Mouse (Mus musculus): ENCODE measurements around the gene Gulp1. TPM values are rescaled to one million over a fixed set of nuclear protein-coding genes. Genes with fewer than 3 reads are reported as not detected.

Gene Gulp1
- polyA plus RNA-seq, 1 experiment = 0.97 TPM

DNA sequence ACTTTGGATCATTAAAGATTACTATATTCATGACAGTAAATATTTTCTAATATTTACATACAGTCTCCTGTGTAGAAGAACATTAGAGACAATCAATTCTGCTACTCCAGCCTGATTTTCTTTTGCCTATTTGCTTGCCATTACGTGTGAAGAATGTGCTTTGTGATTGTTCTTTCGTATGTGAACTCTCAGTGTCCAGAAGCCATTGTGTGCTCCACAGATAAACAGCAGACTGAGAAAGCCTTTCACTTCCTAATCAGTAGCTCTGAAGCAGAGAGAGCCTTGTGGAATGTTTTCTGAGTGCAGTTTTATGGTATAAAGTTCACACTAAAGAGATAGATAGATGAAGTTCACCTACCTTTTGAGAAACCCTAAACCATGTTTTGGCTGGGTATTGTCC, 131.2 kb downstream of the Gulp1 start:
- H3K27me3 ChIP-seq (ENCODE audit: control insufficient read depth, insufficient read depth, low read length) = no peaks in the 10 kb centered on the region
- TF ChIP-seq POLR2A (IDR thresholded peaks at IDR 0.05; ENCODE audit: control insufficient read depth, extremely low read depth, insufficient read depth, low read length, poor library complexity) (no peak), CTCF (IDR thresholded peaks at IDR 0.05; ENCODE audit: borderline replicate concordance, control insufficient read depth, extremely low read depth, insufficient read depth, low read length, poor library complexity) (no peak)
- H3K27ac ChIP-seq (ENCODE audit: control insufficient read depth, insufficient read depth, low read length) = no peak overlapping the region
- no peak overlapping the region for H3K4me3 ChIP-seq (ENCODE audit: control insufficient read depth, insufficient read depth, low read length)
- no peaks in the 10 kb centered on the region for H3K36me3 ChIP-seq (ENCODE audit: control insufficient read depth, insufficient read depth, low read length)
- H3K4me1 ChIP-seq (replicated peaks; ENCODE audit: control insufficient read depth, insufficient read depth, low read length) = no peaks in the 10 kb centered on the region
- 88% methylated on average over 2 of the region's 2 CpGs for WGBS
- DNase-seq = no peak

GRCm38 (mm10) chr1:44683723-44684122, 132.4 kb downstream of the Gulp1 start:
- no peak for DNase-seq
- 89% methylated on average over 6 of the region's 6 CpGs for WGBS
- no peak for TF ChIP-seq CTCF (IDR thresholded peaks at IDR 0.05; ENCODE audit: borderline replicate concordance, control insufficient read depth, extremely low read depth, insufficient read depth, low read length, poor library complexity)
- TF ChIP-seq POLR2A (IDR thresholded peaks at IDR 0.05; ENCODE audit: control insufficient read depth, extremely low read depth, insufficient read depth, low read length, poor library complexity) = no peak
- H3K36me3 ChIP-seq (ENCODE audit: control insufficient read depth, insufficient read depth, low read length) = no peaks in the 10 kb centered on the region
- H3K27me3 ChIP-seq (ENCODE audit: control insufficient read depth, insufficient read depth, low read length) = no peaks in the 10 kb centered on the region
- H3K4me1 ChIP-seq (replicated peaks; ENCODE audit: control insufficient read depth, insufficient read depth, low read length) = no peaks in the 10 kb centered on the region
- H3K4me3 ChIP-seq (ENCODE audit: control insufficient read depth, insufficient read depth, low read length) = no peak overlapping the region
- H3K27ac ChIP-seq (ENCODE audit: control insufficient read depth, insufficient read depth, low read length) = no peak overlapping the region

- H3K27ac ChIP-seq (ENCODE audit: control insufficient read depth, insufficient read depth, low read length) = no peak overlapping the region
- no peaks in the 10 kb centered on the region for H3K27me3 ChIP-seq (ENCODE audit: control insufficient read depth, insufficient read depth, low read length)
- no peak for DNase-seq
- H3K4me1 ChIP-seq (replicated peaks; ENCODE audit: control insufficient read depth, insufficient read depth, low read length) = no peaks in the 10 kb centered on the region
- 95% methylated on average over 4 of the region's 4 CpGs for WGBS
- no peaks in the 10 kb centered on the region for H3K36me3 ChIP-seq (ENCODE audit: control insufficient read depth, insufficient read depth, low read length)
- H3K4me3 ChIP-seq (ENCODE audit: control insufficient read depth, insufficient read depth, low read length) = no peak overlapping the region
- TF ChIP-seq CTCF (IDR thresholded peaks at IDR 0.05; ENCODE audit: borderline replicate concordance, control insufficient read depth, extremely low read depth, insufficient read depth, low read length, poor library complexity) (no peak), POLR2A (IDR thresholded peaks at IDR 0.05; ENCODE audit: control insufficient read depth, extremely low read depth, insufficient read depth, low read length, poor library complexity) (no peak)
Measured at GRCm38 (mm10) chr1:44720785-44721410, 169.6 kb downstream of the Gulp1 start.

- no peak for DNase-seq
- H3K4me1 ChIP-seq (replicated peaks; ENCODE audit: control insufficient read depth, insufficient read depth, low read length) = no peaks in the 10 kb centered on the region
- no peak for TF ChIP-seq POLR2A (IDR thresholded peaks at IDR 0.05; ENCODE audit: control insufficient read depth, extremely low read depth, insufficient read depth, low read length, poor library complexity)
- no peak overlapping the region for H3K27ac ChIP-seq (ENCODE audit: control insufficient read depth, insufficient read depth, low read length)
- no peak overlapping the region for H3K4me3 ChIP-seq (ENCODE audit: control insufficient read depth, insufficient read depth, low read length)
- H3K36me3 ChIP-seq (ENCODE audit: control insufficient read depth, insufficient read depth, low read length) = no peaks in the 10 kb centered on the region
- H3K27me3 ChIP-seq (ENCODE audit: control insufficient read depth, insufficient read depth, low read length) = no peaks in the 10 kb centered on the region
Measured at GRCm38 (mm10) chr1:44741256-44741655, 189.9 kb downstream of the Gulp1 start.

DNA sequence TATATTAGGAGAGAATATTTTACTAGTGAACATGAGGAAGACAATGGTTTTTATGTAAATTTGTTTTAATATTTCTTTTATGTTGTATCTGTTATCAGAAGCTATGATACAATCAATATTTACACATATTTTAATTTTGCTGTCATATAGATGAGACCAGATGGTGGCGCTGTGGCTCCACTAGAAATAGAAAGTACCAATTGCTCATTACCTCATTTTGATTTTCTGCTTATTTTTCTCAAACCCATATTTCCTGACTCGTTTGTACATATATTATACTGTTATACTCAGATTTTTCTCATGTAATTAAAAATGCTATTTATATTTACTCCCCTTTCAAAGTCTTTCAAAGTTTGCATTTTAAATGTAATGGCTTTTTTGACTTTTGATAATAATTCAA, 194.4 kb downstream of the Gulp1 start:
- WGBS = 0% methylated on average over 2 of the region's 2 CpGs
- no peaks in the 10 kb centered on the region for H3K36me3 ChIP-seq (ENCODE audit: control insufficient read depth, insufficient read depth, low read length)
- H3K4me1 ChIP-seq (replicated peaks; ENCODE audit: control insufficient read depth, insufficient read depth, low read length) = no peaks in the 10 kb centered on the region
- DNase-seq = no peak
- no peak overlapping the region for H3K27ac ChIP-seq (ENCODE audit: control insufficient read depth, insufficient read depth, low read length)
- H3K4me3 ChIP-seq (ENCODE audit: control insufficient read depth, insufficient read depth, low read length) = no peak overlapping the region
- no peaks in the 10 kb centered on the region for H3K27me3 ChIP-seq (ENCODE audit: control insufficient read depth, insufficient read depth, low read length)
- TF ChIP-seq CTCF (IDR thresholded peaks at IDR 0.05; ENCODE audit: borderline replicate concordance, control insufficient read depth, extremely low read depth, insufficient read depth, low read length, poor library complexity) = no peak
- no peak for TF ChIP-seq POLR2A (IDR thresholded peaks at IDR 0.05; ENCODE audit: control insufficient read depth, extremely low read depth, insufficient read depth, low read length, poor library complexity)

- no peaks in the 10 kb centered on the region for H3K4me1 ChIP-seq (replicated peaks; ENCODE audit: control insufficient read depth, insufficient read depth, low read length)
- whole genome bisulfite sequencing = 92% methylated on average over 5 of the region's 5 CpGs
- no peak overlapping the region for H3K4me3 ChIP-seq (ENCODE audit: control insufficient read depth, insufficient read depth, low read length)
- H3K27ac ChIP-seq (ENCODE audit: control insufficient read depth, insufficient read depth, low read length) = no peak overlapping the region
- TF ChIP-seq POLR2A (IDR thresholded peaks at IDR 0.05; ENCODE audit: control insufficient read depth, extremely low read depth, insufficient read depth, low read length, poor library complexity) = no peak
- no peak for TF ChIP-seq CTCF (IDR thresholded peaks at IDR 0.05; ENCODE audit: borderline replicate concordance, control insufficient read depth, extremely low read depth, insufficient read depth, low read length, poor library complexity)
- no peak for DNase-seq
- no peaks in the 10 kb centered on the region for H3K36me3 ChIP-seq (ENCODE audit: control insufficient read depth, insufficient read depth, low read length)
- H3K27me3 ChIP-seq (ENCODE audit: control insufficient read depth, insufficient read depth, low read length) = no peaks in the 10 kb centered on the region
Measured at GRCm38 (mm10) chr1:44750731-44751730, 199.7 kb downstream of the Gulp1 start.
